9 mouse cellular contexts compared by ENCODE assay signal in genomic region chr3:41581436-41581835, GRCm38 (mm10). TPM values are rescaled to one million over a fixed set of nuclear protein-coding genes. Genes with fewer than 3 reads are reported as not detected.
DNase-seq lines count a peak whose midpoint lies in the region; ATAC-seq and TF ChIP-seq lines count a peak whose summit lies in the region.
"Had no signal": no experiment of that assay in that cellular context is flagged by ENCODE, and none has a peak within 500 bp of the region (broad histone marks: within the 10 kb centered on the region; RNA-seq: fewer than 3 reads in every experiment).

No protein-coding gene starts in this region.

- WGBS in cerebellum, adult 2 months, result 50% methylated on average over 8 of the region's 8 CpGs
- 48% methylated on average over 8 of the region's 8 CpGs for WGBS in forebrain, postnatal 0 days
- 50% methylated on average over 8 of the region's 8 CpGs for WGBS in midbrain, embryonic 16.5 days
- 94% methylated on average over 8 of the region's 8 CpGs for whole genome bisulfite sequencing in thymus, adult 2 months

- H3K9me3 ChIP-seq in forebrain, postnatal 0 days (ENCODE audit: low read length), result no peaks in the 10 kb centered on the region
- H3K9me3 ChIP-seq in midbrain, embryonic 16.5 days (replicated peaks; ENCODE audit: control insufficient read depth, low read length, poor library complexity, severe bottlenecking), result no peaks in the 10 kb centered on the region

- H3K27ac ChIP-seq in cerebellum, adult 2 months (ENCODE audit: insufficient read depth, low read length), result peak overlapping the region; percentile 4; the same call in 1 of the 2 replicates
- 0 out of 2 replicates have a peak overlapping the region, but pooled peaks have one; percentile 21 for H3K27ac ChIP-seq in forebrain, postnatal 0 days (ENCODE audit: low read depth, low read length)
- peak overlapping the region; percentile 50; the same call in 1 of the 2 replicates for H3K27ac ChIP-seq in midbrain, embryonic 16.5 days (ENCODE audit: low read length)
- no peak overlapping the region for H3K27ac ChIP-seq in thymus, adult 2 months (ENCODE audit: control insufficient read depth, insufficient read depth, low read length)

- H3K36me3 ChIP-seq in forebrain, postnatal 0 days (ENCODE audit: insufficient read depth), result no peaks in the 10 kb centered on the region
- H3K36me3 ChIP-seq in midbrain, embryonic 16.5 days (ENCODE audit: control insufficient read depth, insufficient read depth, low read length), result no peaks in the 10 kb centered on the region
- H3K36me3 ChIP-seq in thymus, adult 2 months (ENCODE audit: control insufficient read depth, insufficient read depth, low read length), result no peaks in the 10 kb centered on the region

- ATAC-seq in forebrain, postnatal 0 days, result no peak
- ATAC-seq in midbrain, embryonic 16.5 days, result no peak
- no peak for ATAC-seq in CD4-positive, CD25-positive, alpha-beta regulatory T cell, adult 4 months

- H3K4me2 ChIP-seq in forebrain, postnatal 0 days (ENCODE audit: low read depth), result 0 out of 2 replicates have a peak overlapping the region, but pooled peaks have one; percentile 5
- no peak overlapping the region for H3K4me2 ChIP-seq in midbrain, embryonic 16.5 days (ENCODE audit: low read length)

- 0 out of 2 replicates have a peak overlapping the region, but pooled peaks have one; percentile 6 for H3K9ac ChIP-seq in forebrain, postnatal 0 days
- peak overlapping the region; percentile 42; the same call in 1 of the 2 replicates for H3K9ac ChIP-seq in midbrain, embryonic 16.5 days (ENCODE audit: low read depth, low read length)

- no peak overlapping the region for H3K4me3 ChIP-seq in cerebellum, adult 2 months (replicated peaks; ENCODE audit: insufficient read depth, low read depth, low read length)
- H3K4me3 ChIP-seq in forebrain, postnatal 0 days (ENCODE audit: low read depth, low read length), result no peak overlapping the region
- no peak overlapping the region for H3K4me3 ChIP-seq in midbrain, embryonic 16.5 days (ENCODE audit: low read depth, low read length)
- H3K4me3 ChIP-seq in thymus, adult 2 months (ENCODE audit: control insufficient read depth, insufficient read depth, low read length), result no peak overlapping the region

- peaks cover 37% of the 10 kb centered on the region for H3K4me1 ChIP-seq in cerebellum, adult 2 months (ENCODE audit: control insufficient read depth, insufficient read depth, low read length)
- H3K4me1 ChIP-seq in forebrain, postnatal 0 days (ENCODE audit: insufficient read depth), result peaks cover 13% of the 10 kb centered on the region
- peaks cover 15% of the 10 kb centered on the region for H3K4me1 ChIP-seq in midbrain, embryonic 16.5 days (ENCODE audit: control insufficient read depth, insufficient read depth, low read length)
- peaks cover 5% of the 10 kb centered on the region for H3K4me1 ChIP-seq in thymus, adult 2 months (replicated peaks; ENCODE audit: control insufficient read depth, insufficient read depth, low read length)

- H3K27me3 ChIP-seq in cerebellum, adult 2 months (ENCODE audit: control insufficient read depth, insufficient read depth, low read length), result no peaks in the 10 kb centered on the region
- H3K27me3 ChIP-seq in forebrain, postnatal 0 days (ENCODE audit: insufficient read depth, low read length), result no peaks in the 10 kb centered on the region
- H3K27me3 ChIP-seq in midbrain, embryonic 16.5 days (ENCODE audit: control insufficient read depth, insufficient read depth, low read depth, low read length), result no peaks in the 10 kb centered on the region
- H3K27me3 ChIP-seq in thymus, adult 2 months (ENCODE audit: control insufficient read depth, insufficient read depth, low read length), result no peaks in the 10 kb centered on the region

- no peak for TF ChIP-seq POLR2A in cerebellum, adult 2 months (IDR thresholded peaks at IDR 0.05; ENCODE audit: borderline replicate concordance, insufficient read depth, low read length)
- TF ChIP-seq POLR2A in thymus, adult 2 months (IDR thresholded peaks at IDR 0.05; ENCODE audit: control insufficient read depth, extremely low read depth, insufficient read depth, low read length, poor library complexity), result no peak

- no peak for TF ChIP-seq CTCF in cerebellum, adult 2 months (IDR thresholded peaks at IDR 0.05; ENCODE audit: borderline replicate concordance, insufficient read depth, low read depth, low read length)
- no peak for TF ChIP-seq CTCF in forebrain, postnatal 0 days (IDR thresholded peaks at IDR 0.05; ENCODE audit: low read depth)
- TF ChIP-seq CTCF in thymus, adult 2 months (IDR thresholded peaks at IDR 0.05; ENCODE audit: borderline replicate concordance, control insufficient read depth, extremely low read depth, insufficient read depth, low read length, poor library complexity), result no peak

- no peak for DNase-seq in cerebellum, adult 2 months
- DNase-seq in cerebellum, postnatal 4 days (ENCODE audit: low spot score in 2 of 2), result no peak
- DNase-seq in forebrain, postnatal 0 days, result no peak
- DNase-seq in kidney, postnatal 36 days, result peak; percentile 86 to 92
- no peak for DNase-seq in thymus, adult 2 months
- no peak for DNase-seq in lung, postnatal 25 days (ENCODE audit: low spot score)
- DNase-seq: heart, adult 18-20 months had no signal

RNA-seq across cellular contexts. Expression of gene Jade1, which starts 25.9 kb away (rescaled TPM):
- 30.1 and 31.8 TPM in 2 replicates for polyA plus RNA-seq in cerebellum, adult 2 months (2012; rRNA removed)
- 17.9 and 22.1 TPM in 2 replicates for total RNA-seq in forebrain, postnatal 0 days (2014; rRNA removed)
- 9.5 and 13.1 TPM in 2 replicates for polyA plus RNA-seq in forebrain, postnatal 0 days (2015; fragmentation: Nextera tagmentation; extraction: Ambion mirVana)
- polyA plus RNA-seq in midbrain, embryonic 16.5 days (2015; fragmentation: Nextera tagmentation; extraction: Ambion mirVana), result 13.2 and 14.2 TPM in 2 replicates
- 22.7 and 31.9 TPM in 2 replicates for polyA plus RNA-seq in thymus, adult 2 months (2012; rRNA removed)
- 10 to 100 TPM in 1 of 2 experiments, 1 to 10 TPM in 1; 9.9 to 10.1 TPM for polyA plus RNA-seq in CD4-positive, CD25-positive, alpha-beta regulatory T cell, adult 4 months (2017; shearing (Covaris generic))

Comparison
In these comparisons a context has a peak if more than half of its experiments do, and no peak if none do; other contexts are left out.
1. DNase-seq: peak in kidney, postnatal 36 days (2 of 2); none in cerebellum, adult 2 months (0 of 2), cerebellum, postnatal 4 days (0 of 2), forebrain, postnatal 0 days (single experiment), thymus, adult 2 months (single experiment) and lung, postnatal 25 days (single experiment).